Comparison of ENCODE assay signal across 11 mouse cellular contexts in the genomic region with DNA sequence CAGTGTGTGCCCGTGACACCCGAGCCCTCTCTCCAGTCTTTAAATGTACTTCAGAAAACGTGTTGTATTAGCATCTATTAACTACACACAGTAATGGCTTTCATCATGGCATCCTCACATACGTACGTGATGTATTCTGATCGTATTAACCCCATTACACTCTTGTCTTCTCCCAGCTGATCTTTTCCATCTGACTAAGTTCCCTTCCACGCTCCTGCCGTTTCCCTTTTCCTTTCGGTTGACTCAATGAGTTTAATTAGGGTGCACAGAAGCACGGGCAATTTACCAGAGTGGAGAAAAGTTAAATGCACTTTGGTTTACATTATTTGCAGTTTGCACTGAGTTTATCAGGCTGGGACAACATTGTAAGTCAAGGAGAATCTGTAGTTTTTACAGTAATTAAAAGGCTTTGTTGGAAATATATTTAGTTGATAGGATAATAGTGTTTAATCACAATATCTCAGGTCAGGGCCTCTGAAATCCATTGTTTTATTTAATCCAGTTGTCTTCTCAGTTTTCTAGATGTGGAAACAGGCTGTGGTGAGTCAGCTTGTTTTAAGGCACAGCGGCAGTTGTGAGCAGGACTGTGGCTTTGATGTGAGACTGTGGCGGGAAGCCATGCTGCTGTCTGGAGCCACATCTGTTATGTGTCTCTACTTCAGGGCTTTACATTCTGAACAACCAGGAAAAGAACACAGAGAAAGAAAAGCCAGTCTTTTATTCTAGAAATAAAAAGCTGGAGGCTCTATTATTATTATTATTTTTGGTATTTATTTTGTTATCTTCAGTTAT. TPM values are rescaled to one million over a fixed set of nuclear protein-coding genes. Genes with fewer than 3 reads are reported as not detected.
DNase-seq lines count a peak whose midpoint lies in the region; ATAC-seq lines count a peak whose summit lies in the region.
"Had no signal": no experiment of that assay in that cellular context is flagged by ENCODE, and none has a peak within 500 bp of the region (broad histone marks: within the 10 kb centered on the region; RNA-seq: fewer than 3 reads in every experiment).

No protein-coding gene starts in this region.

- WGBS in embryonic facial prominence, embryonic 13.5 days = 36% methylated on average over 12 of the region's 12 CpGs

- H3K36me3 ChIP-seq in embryonic facial prominence, embryonic 13.5 days = peaks cover 20% of the 10 kb centered on the region

- no peak overlapping the region for H3K4me3 ChIP-seq in embryonic facial prominence, embryonic 13.5 days
- H3K4me3 ChIP-seq: embryonic facial prominence, embryonic 12.5 days had no signal

- no peak for ATAC-seq in embryonic facial prominence, embryonic 13.5 days (ENCODE audit: insufficient number of reproducible peaks, insufficient read depth, low FRiP score, low TSS enrichment, low read depth)

- DNase-seq in embryo, embryonic 11 days = peak; percentile 15
- no peak for DNase-seq in embryo, embryonic 10 days (ENCODE audit: low spot score)
- peak; percentile 59 to 69 for DNase-seq in kidney, postnatal 4 days
- DNase-seq in kidney, adult 8-10 months = no peak
- peak; percentile 66 to 70 for DNase-seq in thymus, postnatal 10 days (ENCODE audit: low spot score in 2 of 2)
- DNase-seq in cerebellum, postnatal 36 days = no peak
- DNase-seq in ovary, postnatal 14 days (ENCODE audit: low spot score) = no peak
- DNase-seq: gastrocnemius, postnatal 25 days; kidney, postnatal 14 days had no signal

- no peaks in the 10 kb centered on the region for H3K27me3 ChIP-seq in embryonic facial prominence, embryonic 13.5 days
- H3K27me3 ChIP-seq: embryonic facial prominence, embryonic 12.5 days had no signal

- no peaks in the 10 kb centered on the region for H3K9me3 ChIP-seq in embryonic facial prominence, embryonic 13.5 days
- H3K9me3 ChIP-seq: embryonic facial prominence, embryonic 12.5 days had no signal

- H3K4me1 ChIP-seq in embryonic facial prominence, embryonic 13.5 days = peaks cover 15% of the 10 kb centered on the region

- no peak overlapping the region for H3K9ac ChIP-seq in embryonic facial prominence, embryonic 13.5 days
- H3K9ac ChIP-seq: embryonic facial prominence, embryonic 12.5 days had no signal

- no peak overlapping the region for H3K4me2 ChIP-seq in embryonic facial prominence, embryonic 13.5 days
- H3K4me2 ChIP-seq: embryonic facial prominence, embryonic 12.5 days had no signal

- H3K27ac ChIP-seq in embryonic facial prominence, embryonic 13.5 days = peak overlapping the region; percentile 13; the same call in 1 of the 2 replicates
- H3K27ac ChIP-seq: embryonic facial prominence, embryonic 12.5 days had no signal

RNA-seq across cellular contexts. Expression of gene Helz, which starts 37.1 kb away (rescaled TPM):
- polyA plus RNA-seq in embryonic facial prominence, embryonic 13.5 days (2015; fragmentation: Nextera tagmentation; extraction: Ambion mirVana) = 20.2 and 24.4 TPM in 2 replicates

Comparison
In these comparisons a context has a peak if more than half of its experiments do, and no peak if none do; other contexts are left out.
1. DNase-seq: peak in embryo, embryonic 11 days (single experiment), kidney, postnatal 4 days (2 of 2) and thymus, postnatal 10 days (2 of 2); none in embryo, embryonic 10 days (single experiment), kidney, adult 8-10 months (0 of 2), cerebellum, postnatal 36 days (0 of 2) and ovary, postnatal 14 days (single experiment).